28 mouse cellular contexts compared by ENCODE assay signal in the genomic region with DNA sequence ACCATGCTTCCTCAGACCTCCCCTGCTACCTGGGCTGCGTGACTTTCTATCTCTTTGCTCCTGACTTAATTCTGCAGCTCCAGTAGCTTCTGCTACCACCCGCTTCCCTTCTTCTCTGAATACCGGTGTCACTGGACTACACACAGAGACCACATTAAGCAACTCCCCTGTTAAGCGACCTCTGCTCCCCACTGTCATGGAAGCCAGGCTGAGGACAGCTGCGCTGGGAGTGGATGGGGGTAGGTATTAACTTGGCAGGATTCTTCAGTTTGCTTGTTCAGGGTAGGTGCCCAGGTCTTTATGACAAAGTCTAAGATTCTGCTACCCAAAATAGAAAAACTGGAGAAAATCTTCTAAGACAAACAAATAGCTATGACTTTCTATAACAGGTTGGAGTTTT.
"Had no signal": no experiment of that assay in that cellular context is flagged by ENCODE, and none has a peak within 500 bp of the region (broad histone marks: within the 10 kb centered on the region; RNA-seq: fewer than 3 reads in every experiment).

No protein-coding gene starts in this region.

- H3K27ac ChIP-seq: embryonic facial prominence, embryonic 12.5 days; embryonic facial prominence, embryonic 13.5 days; embryonic facial prominence, embryonic 15.5 days; forebrain, embryonic 10.5 days; forebrain, embryonic 12.5 days; forebrain, embryonic 13.5 days; forebrain, embryonic 15.5 days; gastrocnemius, adult 2 months; heart, adult 2 months had no signal

- H3K9me3 ChIP-seq: embryonic facial prominence, embryonic 12.5 days; embryonic facial prominence, embryonic 13.5 days; embryonic facial prominence, embryonic 15.5 days; forebrain, embryonic 10.5 days; forebrain, embryonic 12.5 days; forebrain, embryonic 13.5 days; forebrain, embryonic 15.5 days had no signal

- DNase-seq: cerebellum, adult 2 months; cerebellum, adult 8-10 months; cerebellum, adult 9-10 months; cerebellum, adult 9-11 months; cerebellum, postnatal 10 days; cerebellum, postnatal 14 days; cerebellum, postnatal 25 days; cerebellum, postnatal 36 days; embryo, embryonic 11 days; forebrain, postnatal 0 days; gastrocnemius, adult 2 months; gastrocnemius, postnatal 10 days; gastrocnemius, postnatal 14 days; gastrocnemius, postnatal 25 days; gastrocnemius, postnatal 36 days; heart, adult 11 months; heart, adult 18-20 months; heart, adult 2 months had no signal

- H3K36me3 ChIP-seq: embryonic facial prominence, embryonic 12.5 days; embryonic facial prominence, embryonic 13.5 days; embryonic facial prominence, embryonic 15.5 days; forebrain, embryonic 10.5 days; forebrain, embryonic 12.5 days; forebrain, embryonic 15.5 days had no signal

- H3K9ac ChIP-seq: embryonic facial prominence, embryonic 12.5 days; embryonic facial prominence, embryonic 13.5 days; embryonic facial prominence, embryonic 15.5 days; forebrain, embryonic 12.5 days; forebrain, embryonic 13.5 days; forebrain, embryonic 15.5 days; forebrain, postnatal 0 days had no signal

- H3K4me3 ChIP-seq: embryonic facial prominence, embryonic 12.5 days; embryonic facial prominence, embryonic 13.5 days; embryonic facial prominence, embryonic 15.5 days; erythroblast, embryonic 14.5 days; forebrain, embryonic 10.5 days; forebrain, embryonic 12.5 days; forebrain, embryonic 13.5 days; forebrain, embryonic 15.5 days; gastrocnemius, adult 2 months; heart, adult 2 months had no signal

- H3K4me2 ChIP-seq: embryonic facial prominence, embryonic 12.5 days; embryonic facial prominence, embryonic 13.5 days; embryonic facial prominence, embryonic 15.5 days; forebrain, embryonic 12.5 days; forebrain, embryonic 13.5 days; forebrain, embryonic 15.5 days had no signal

- H3K4me1 ChIP-seq: embryonic facial prominence, embryonic 12.5 days; embryonic facial prominence, embryonic 13.5 days; embryonic facial prominence, embryonic 15.5 days; forebrain, embryonic 12.5 days; forebrain, embryonic 13.5 days; forebrain, embryonic 15.5 days had no signal

- H3K27me3 ChIP-seq: embryonic facial prominence, embryonic 12.5 days; embryonic facial prominence, embryonic 13.5 days; embryonic facial prominence, embryonic 15.5 days; forebrain, embryonic 12.5 days; forebrain, embryonic 13.5 days; forebrain, embryonic 15.5 days had no signal

- ATAC-seq: forebrain, embryonic 13.5 days; forebrain, embryonic 14.5 days; forebrain, embryonic 15.5 days; forebrain, embryonic 16.5 days; forebrain, postnatal 0 days had no signal
